Mouse (Mus musculus) NIH3T3 (cell line): ENCODE data around the gene Sgsh.
A peak's percentile ranks its signal among the peaks of the same experiment; 100 is the strongest.

Source experiments
- DNase-seq: peaks from one replicate; pipeline ENCODE4 v3.0.0-alpha.2; 2012; ENCODE audit warnings: low read depth

Sgsh gene

DNA sequence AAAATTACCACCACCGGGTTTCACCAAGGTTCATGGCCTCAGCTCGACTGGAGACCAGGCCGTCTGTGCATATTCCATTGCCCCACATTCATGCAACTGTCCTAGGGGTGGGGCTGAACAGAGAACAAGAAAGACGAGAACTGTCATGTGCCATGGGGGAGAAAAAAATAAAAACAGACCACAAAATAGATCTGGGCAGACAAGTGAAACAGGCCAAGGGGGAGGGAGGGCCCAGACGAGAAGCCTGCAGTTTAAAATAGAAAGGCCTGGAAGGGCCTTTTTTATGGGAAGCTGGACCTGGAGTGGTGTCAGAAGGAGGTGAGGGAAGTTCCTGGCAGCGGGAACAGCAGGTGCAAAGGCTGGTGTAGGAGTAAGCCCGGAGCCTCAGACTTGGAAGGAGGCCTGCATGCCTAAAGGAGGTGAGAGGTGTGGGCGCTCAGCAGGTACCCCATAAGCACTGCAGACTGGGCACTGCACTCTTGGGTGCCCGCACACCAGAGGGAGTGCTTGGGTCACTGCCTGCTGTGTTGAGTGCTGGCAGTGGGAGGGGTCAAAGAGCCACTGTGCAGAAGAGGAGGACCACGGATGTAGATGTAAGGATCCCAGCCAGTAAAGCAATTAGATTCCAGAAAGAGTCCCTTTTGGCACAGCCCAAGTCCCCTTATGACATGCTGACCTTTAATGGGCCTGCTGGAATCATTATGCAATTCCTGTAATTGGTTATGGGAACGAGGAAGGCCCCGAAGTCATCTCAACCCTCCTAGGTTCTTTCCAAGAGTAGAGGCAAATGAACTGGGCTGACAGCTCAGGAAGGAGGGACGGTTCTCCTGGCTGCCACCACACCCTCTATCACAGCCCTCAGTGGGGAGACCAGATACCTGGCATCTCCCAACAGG lies 48.3 kb downstream of the Sgsh start:
- no peak for DNase-seq

DNA sequence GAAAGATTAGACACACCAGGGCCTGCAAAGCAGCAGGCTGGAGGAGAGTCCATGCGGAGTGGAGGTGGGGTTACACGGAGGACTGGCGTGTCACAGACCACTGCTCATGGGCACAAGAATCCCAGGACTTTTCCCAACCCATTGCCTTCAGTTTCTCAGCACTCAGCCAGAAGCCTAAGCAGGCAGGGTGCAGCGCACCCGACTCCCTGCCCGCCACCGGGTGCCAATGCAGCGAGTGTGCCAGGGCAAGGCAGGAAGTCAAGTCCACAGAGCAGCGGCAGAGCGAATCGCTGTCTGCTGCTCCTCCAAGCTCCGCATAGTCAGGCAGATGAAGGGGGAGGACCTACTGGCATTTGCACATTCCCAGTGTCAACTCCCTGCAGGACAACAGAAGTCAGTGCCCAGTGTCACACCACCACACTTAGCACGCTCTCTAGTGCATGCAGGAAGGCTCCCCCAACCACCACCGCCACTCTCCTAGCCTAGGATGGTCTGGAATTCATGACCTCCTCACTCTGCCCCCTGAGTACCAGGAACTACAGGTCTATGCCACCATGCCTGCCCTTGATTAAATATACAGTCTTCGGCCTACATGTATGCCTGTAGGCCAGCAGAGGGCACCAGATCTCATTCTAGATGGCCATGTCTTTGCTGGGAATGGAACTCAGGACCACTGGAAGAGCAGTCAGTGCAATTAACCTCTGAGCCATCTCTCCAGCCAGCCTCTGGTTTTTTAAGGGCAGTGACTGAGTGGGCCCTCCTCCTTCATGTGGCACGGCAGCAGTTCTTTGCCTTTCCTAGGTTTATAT lies 50.2 kb downstream of the Sgsh start:
- peak; percentile 85 for DNase-seq

DNA sequence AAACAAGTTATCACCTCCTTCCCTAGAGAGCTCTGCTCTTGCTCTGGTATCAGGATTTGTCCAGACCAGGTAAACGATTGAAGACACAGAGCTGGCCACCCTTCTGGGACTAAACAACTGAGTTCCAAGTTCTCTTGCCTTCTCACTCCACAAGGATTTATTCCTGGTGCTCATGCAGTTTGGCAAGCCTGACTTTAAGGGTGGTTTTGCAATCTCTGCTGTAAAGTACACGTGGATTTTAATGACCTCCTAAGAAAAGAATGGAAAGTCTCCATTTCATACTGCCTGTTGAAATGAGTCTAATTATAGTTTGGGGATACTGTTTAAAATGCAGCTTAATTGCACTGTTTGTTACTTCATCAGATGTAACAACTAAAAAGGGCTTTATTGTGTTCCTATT lies 54.4 kb downstream of the Sgsh start:
- peak; percentile 72 for DNase-seq

DNA sequence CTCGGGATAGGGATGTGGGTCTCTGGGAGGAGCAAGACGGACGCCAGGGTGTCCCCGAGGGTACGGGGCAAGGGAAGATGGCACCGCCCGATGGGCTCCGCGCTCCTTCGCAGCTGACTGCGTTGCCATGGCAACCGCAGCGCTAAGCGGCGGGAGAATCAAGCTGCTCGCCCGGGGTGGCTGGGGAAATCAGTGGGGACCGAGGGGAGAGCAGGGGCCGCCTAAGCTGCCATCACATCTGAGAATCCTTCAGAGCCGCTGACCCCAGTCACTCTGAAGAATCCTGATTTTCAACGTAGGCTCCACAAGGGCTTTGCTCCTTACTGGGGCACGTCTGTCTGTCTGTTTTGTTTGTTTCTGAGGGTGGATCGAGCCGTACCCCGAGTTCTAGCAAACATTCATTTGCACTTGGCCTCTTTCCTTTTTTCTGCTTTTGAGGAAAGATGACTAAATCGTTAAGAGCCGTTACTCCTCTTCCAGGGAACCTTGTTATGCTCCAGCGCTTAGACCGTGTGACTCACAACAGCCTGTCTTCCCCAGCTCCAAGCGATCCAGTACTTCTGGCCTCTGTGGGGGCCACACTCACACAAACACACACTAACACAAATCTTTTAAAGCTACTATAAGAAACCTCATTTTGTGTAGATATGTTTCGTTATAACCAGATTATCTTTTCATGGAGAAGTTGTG lies 54.9 kb downstream of the Sgsh start:
- DNase-seq: peak; percentile 70

DNA sequence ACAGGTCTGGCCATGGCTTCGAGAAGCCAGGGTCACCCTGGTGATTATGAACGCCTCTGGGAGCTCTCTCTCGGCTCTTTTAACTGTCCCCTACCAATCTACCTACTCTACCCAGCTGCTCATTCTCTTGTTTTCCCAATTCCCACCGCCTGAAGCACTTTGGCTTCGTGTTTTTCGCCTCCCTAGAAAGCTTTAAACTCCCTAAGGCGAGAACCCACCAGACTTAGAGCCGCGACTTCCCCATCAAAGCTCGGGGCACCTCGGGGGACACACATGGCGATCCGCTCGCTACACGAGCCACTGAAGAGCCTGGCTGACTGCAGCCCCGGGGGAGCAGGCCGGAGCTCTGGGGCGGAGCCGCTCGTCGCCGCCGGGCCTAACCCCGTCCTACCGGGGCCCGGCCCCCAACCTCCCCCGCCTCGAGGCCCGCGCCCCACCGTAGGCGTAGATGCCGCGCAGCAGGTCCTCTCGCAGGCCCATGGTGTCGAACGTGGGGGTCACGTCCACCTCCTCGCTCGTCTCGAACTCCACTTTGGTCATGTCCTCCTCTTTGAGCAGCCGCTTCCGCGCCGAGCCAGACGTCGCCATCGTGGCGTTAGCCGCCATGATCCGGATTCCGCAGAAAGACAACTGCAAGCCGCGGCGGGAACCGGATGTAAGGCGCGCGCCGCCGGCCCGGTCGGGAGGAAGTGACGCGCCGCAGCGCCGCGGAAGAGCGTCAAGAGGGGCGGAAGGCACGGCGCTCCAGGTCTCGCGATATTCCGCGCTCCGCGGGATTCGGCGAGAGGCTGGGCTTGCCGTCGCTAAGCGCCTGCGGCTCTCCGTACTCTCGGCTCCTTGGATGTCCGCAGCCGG lies 55.7 kb downstream of the Sgsh start, which contains the start of gene Eif4a3:
Eif4a3 (minus strand) TSS at position 699 of the 855 bp plus-strand sequence.
- DNase-seq: peak; percentile 99

DNA sequence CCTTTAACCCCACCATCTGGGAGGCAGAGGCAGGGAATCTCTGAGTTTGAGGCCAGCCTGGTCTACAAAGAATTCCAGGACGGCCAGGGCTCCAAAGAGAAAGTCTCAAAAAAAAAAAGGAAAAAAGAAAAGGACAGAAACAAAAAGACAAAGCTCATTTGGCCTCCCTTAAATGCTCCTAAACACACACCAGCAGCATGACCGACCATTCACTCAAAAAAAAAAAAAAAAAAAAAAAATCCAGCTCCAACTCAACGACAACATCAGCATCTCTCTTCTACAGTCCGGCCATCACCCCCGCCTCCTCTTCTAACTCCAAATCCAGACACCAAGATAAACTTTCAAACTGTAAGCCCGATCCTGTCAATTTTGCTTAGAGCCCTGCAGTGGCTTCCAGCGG lies 56.4 kb downstream of the Sgsh start:
- DNase-seq: no peak

DNA sequence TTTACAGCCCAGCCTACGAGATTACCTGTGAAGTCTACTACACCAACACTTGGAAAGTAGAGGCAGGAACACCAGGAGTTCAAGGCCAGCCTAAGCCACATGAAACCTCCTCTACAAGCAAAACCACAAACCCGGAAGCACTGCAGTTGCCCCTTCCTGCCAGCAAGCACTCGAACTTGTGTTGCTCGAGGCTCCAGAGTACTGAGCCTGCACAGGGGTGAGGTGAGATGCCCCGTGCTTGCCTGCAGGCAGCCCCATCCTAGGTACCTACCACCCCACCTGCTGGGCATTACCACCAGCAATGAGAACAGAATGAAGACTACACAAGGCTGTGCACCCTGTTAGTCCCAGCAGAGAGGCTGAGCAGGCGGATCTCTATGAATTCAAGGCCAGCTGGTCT lies 57.3 kb downstream of the Sgsh start:
- DNase-seq: no peak
